Mouse (Mus musculus) neural tube, embryonic 14.5 days (tissue): Measurements from ENCODE around the gene Rsrp1. TPM values are rescaled to one million over a fixed set of nuclear protein-coding genes. Genes with fewer than 3 reads are reported as not detected.

Experiments used
- ATAC-seq: fragments of 200-750 bp; cut with Nextera tagmentation; 2 replicates; pipeline ENCODE4 v1.8.0; 2017; ENCODE audit warnings: low read depth, mild to moderate bottlenecking, moderate TSS enrichment, moderate library complexity
- H3K27ac ChIP-seq: fragments of 300-500 bp; sonication (generic); 2 replicates; pipeline ENCODE4 v1.5.1; 2014; ENCODE audit warnings: low read depth, mild to moderate bottlenecking, control low read depth, low read length, moderate library complexity, mixed read lengths
- H3K27me3 ChIP-seq: fragments of 300-500 bp; sonication (generic); 2 replicates; pipeline ENCODE4 v1.6.1; 2014; ENCODE audit warnings: low read length; ENCODE audit not compliant: control insufficient read depth, insufficient read depth
- H3K36me3 ChIP-seq: fragments of 300-500 bp; sonication (generic); 2 replicates; pipeline ENCODE4 v1.6.1; 2014; ENCODE audit warnings: low read length, mixed read lengths; ENCODE audit not compliant: control insufficient read depth, insufficient read depth
- H3K4me1 ChIP-seq: fragments of 300-500 bp; sonication (generic); 2 replicates; pipeline ENCODE4 v1.6.1; 2014; ENCODE audit warnings: low read length; ENCODE audit not compliant: control insufficient read depth, insufficient read depth
- H3K4me2 ChIP-seq: fragments of 300-500 bp; sonication (generic); 2 replicates; pipeline ENCODE4 v1.6.1; 2014; ENCODE audit warnings: mild to moderate bottlenecking, low read depth, low read length, control low read depth
- H3K4me3 ChIP-seq: fragments of 300-500 bp; sonication (generic); 2 replicates; pipeline ENCODE4 v1.5.1; 2014; ENCODE audit warnings: low read depth, low read length, control low read depth, mixed read lengths
- H3K9ac ChIP-seq: fragments of 300-500 bp; sonication (generic); replicated peaks from 2 replicates; pipeline ENCODE4 v1.6.1; 2014; ENCODE audit warnings: low read depth, mild to moderate bottlenecking, control low read depth, low read length, mixed read lengths
- H3K9me3 ChIP-seq: fragments of 300-500 bp; sonication (generic); 2 replicates; pipeline ENCODE4 v1.6.1; 2016; ENCODE audit warnings: low read length; ENCODE audit not compliant: control insufficient read depth
- WGBS: fragments of 180-500 bp; shearing (Covaris S2); extraction: QIAGEN DNeasy Blood & Tissue Kit; methylation state at CpG from one replicate; pipeline ENCODE4 v1.1.7; 2014; 5-methylcytosine and 5-hydroxymethylcytosine counted together
- polyA plus RNA-seq: library from polyadenylated mRNA; unstranded; fragments of >200 nt; fragmentation: Nextera tagmentation; extraction: Ambion mirVana; gene quantifications from 2 replicates; pipeline ENCODE4 v1.2.1, GENCODE M21; 2014

Gene Rsrp1
- polyA plus RNA-seq, 1 experiment from 2014 or later: 511 TPM

GRCm38 (mm10) chr4:134975261-134975928 lies 52.0 kb downstream of the Rsrp1 start:
- Histone ChIP-seq H3K9ac (no peak overlapping the region), H3K9me3 (no peaks in the 10 kb centered on the region), H3K4me3 (no peak overlapping the region), H3K4me2 (no peak overlapping the region), H3K27me3 (no peaks in the 10 kb centered on the region), H3K4me1 (no peaks in the 10 kb centered on the region), H3K36me3 (no peaks in the 10 kb centered on the region), H3K27ac (no peak overlapping the region)
- WGBS: 26% methylated on average over 14 of the region's 14 CpGs
- ATAC-seq: no peak

- no peak for ATAC-seq
- H3K36me3 ChIP-seq: no peaks in the 10 kb centered on the region
- WGBS: 94% methylated on average over 4 of the region's 4 CpGs
- no peak overlapping the region for H3K4me3 ChIP-seq
- no peaks in the 10 kb centered on the region for H3K4me1 ChIP-seq
- H3K9me3 ChIP-seq: no peaks in the 10 kb centered on the region
- H3K4me2 ChIP-seq: no peak overlapping the region
- H3K27ac ChIP-seq: no peak overlapping the region
- H3K9ac ChIP-seq: no peak overlapping the region
- H3K27me3 ChIP-seq: no peaks in the 10 kb centered on the region
These were observed 52.5 kb downstream of the Rsrp1 start for GRCm38 (mm10) chr4:134975929-134976308.

Other genes with a start within 250 kb of the Rsrp1 start
- 5.6 and 7.3 TPM in 2 replicates for gene Man1c1, start 219.3 kb upstream of the Rsrp1 start, polyA plus RNA-seq
- gene Ldlrap1, start 155.6 kb upstream of the Rsrp1 start, polyA plus RNA-seq: 0.70 and 3.0 TPM in 2 replicates
- 98.6 and 115 TPM in 2 replicates for gene Maco1, start 70.2 kb upstream of the Rsrp1 start, polyA plus RNA-seq
- gene Rhd, start 59.1 kb upstream of the Rsrp1 start, polyA plus RNA-seq: 1.8 and 2.1 TPM in 2 replicates
- gene Tmem50a, start 8.6 kb upstream of the Rsrp1 start, polyA plus RNA-seq: 207 and 212 TPM in 2 replicates
- 52.4 and 59.8 TPM in 2 replicates for gene Syf2, start 7.3 kb downstream of the Rsrp1 start, polyA plus RNA-seq
- gene Runx3, start 197.1 kb downstream of the Rsrp1 start, polyA plus RNA-seq: 0.54 TPM in 1 of 2 replicates, not detected in the other